Mouse (Mus musculus) embryonic facial prominence, embryonic 14.5 days (tissue): ENCODE measurements around the gene Gm21860. TPM values are rescaled to one million over a fixed set of nuclear protein-coding genes. Genes with fewer than 3 reads are reported as not detected.
A peak's percentile ranks its signal among the peaks of the same experiment; 100 is the strongest.
"Not testable (repeated sequence)": the region's sequence is repeated elsewhere in the genome, so short reads cannot be mapped to it uniquely, and the experiment has no call there.

Experiments used
- ATAC-seq: fragments of 200-750 bp; cut with Nextera tagmentation; 2 replicates; pipeline ENCODE4 v1.8.0; 2017; ENCODE audit warnings: low read depth, moderate number of reproducible peaks, moderate TSS enrichment
- DNase-seq: peaks from one replicate; pipeline ENCODE4 v3.0.0-alpha.2; 2015; ENCODE audit warnings: low spot score
- H3K27ac ChIP-seq: fragments of 300-500 bp; sonication (generic); replicated peaks from 2 replicates; pipeline ENCODE4 v1.5.1; 2014; ENCODE audit warnings: low read depth, mild to moderate bottlenecking, low read length, moderate library complexity
- H3K27me3 ChIP-seq: fragments of 300-500 bp; sonication (generic); replicated peaks from 2 replicates; pipeline ENCODE4 v1.6.1; 2014; ENCODE audit warnings: low read length; ENCODE audit not compliant: control insufficient read depth, insufficient read depth
- H3K36me3 ChIP-seq: fragments of 300-500 bp; sonication (generic); 2 replicates; pipeline ENCODE4 v1.6.1; 2014; ENCODE audit warnings: low read length, mixed read lengths; ENCODE audit not compliant: control insufficient read depth, insufficient read depth
- H3K4me1 ChIP-seq: fragments of 300-500 bp; sonication (generic); 2 replicates; pipeline ENCODE4 v1.6.1; 2014; ENCODE audit warnings: antibody characterized with exemption, low read length; ENCODE audit not compliant: control insufficient read depth, insufficient read depth
- H3K4me2 ChIP-seq: fragments of 300-500 bp; sonication (generic); 2 replicates; pipeline ENCODE4 v1.6.1; 2014; ENCODE audit warnings: low read depth, mild to moderate bottlenecking, low read length, moderate library complexity, mixed read lengths
- H3K4me3 ChIP-seq: fragments of 300-500 bp; sonication (generic); 2 replicates; pipeline ENCODE4 v1.5.1; 2014; ENCODE audit warnings: low read depth, mild to moderate bottlenecking, low read length
- H3K9ac ChIP-seq: fragments of 300-500 bp; sonication (generic); 2 replicates; pipeline ENCODE4 v1.6.1; 2014; ENCODE audit warnings: low read depth, mild to moderate bottlenecking, low read length, moderate library complexity, mixed read lengths
- H3K9me3 ChIP-seq: fragments of 300-500 bp; sonication (generic); 2 replicates; pipeline ENCODE4 v1.6.1; 2016; ENCODE audit warnings: low read length; ENCODE audit not compliant: control insufficient read depth
- WGBS: fragments of 180-500 bp; shearing (Covaris S2); extraction: QIAGEN DNeasy Blood & Tissue Kit; methylation state at CpG from one replicate; pipeline ENCODE4 v1.1.7; 2014; 5-methylcytosine and 5-hydroxymethylcytosine counted together
- polyA plus RNA-seq: library from polyadenylated mRNA; unstranded; fragments of >200 nt; fragmentation: Nextera tagmentation; extraction: Ambion mirVana; gene quantifications from 2 replicates; pipeline ENCODE4 v1.2.1, GENCODE M21; 2014

The Gm21860 gene
- polyA plus RNA-seq, 1 experiment from 2014 or later, result not detected

DNA sequence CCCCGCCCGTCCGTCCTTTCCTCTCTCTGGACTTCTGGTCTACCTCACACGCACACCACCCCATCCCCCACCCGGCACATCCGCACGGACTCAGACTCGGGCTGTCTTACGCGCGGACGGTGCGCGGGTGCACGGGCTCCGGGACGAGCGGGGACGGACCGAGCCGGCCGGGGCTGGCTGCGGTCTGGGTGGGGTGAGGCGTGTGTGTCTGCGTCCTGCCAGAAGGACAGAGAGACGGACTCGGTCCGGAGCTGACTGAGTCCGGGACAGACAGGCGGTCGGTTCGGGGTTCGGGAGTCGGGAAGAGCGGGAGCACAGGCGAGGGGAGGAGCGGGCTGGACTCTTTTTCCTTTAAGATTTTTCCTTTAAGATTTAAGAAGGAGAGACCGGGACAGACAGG lies 13.6 kb downstream of the Gm21860 start:
- peak; percentile 26 for ATAC-seq
- H3K9ac ChIP-seq, H3K4me1 ChIP-seq, H3K4me3 ChIP-seq, H3K4me2 ChIP-seq, H3K27ac ChIP-seq, H3K27me3 ChIP-seq: not testable (repeated sequence)
- Histone ChIP-seq H3K9me3 (peaks cover 68% of the 10 kb centered on the region), H3K36me3 (peaks cover 65% of the 10 kb centered on the region)
- 83% methylated on average over 38 of the region's 38 CpGs for WGBS
- peak; percentile 51 for DNase-seq

- ATAC-seq (no peak), DNase-seq (peak; percentile 83)
- no peak overlapping the region for H3K4me2 ChIP-seq
- no peaks in the 10 kb centered on the region for H3K4me1 ChIP-seq
- H3K27ac ChIP-seq, result no peak overlapping the region
- H3K27me3 ChIP-seq, result no peaks in the 10 kb centered on the region
- 60% methylated on average over 14 of the region's 14 CpGs for WGBS
- peaks cover 62% of the 10 kb centered on the region for H3K9me3 ChIP-seq
- peaks cover 63% of the 10 kb centered on the region for H3K36me3 ChIP-seq
- H3K4me3 ChIP-seq, result no peak overlapping the region
- H3K9ac ChIP-seq, result no peak overlapping the region
These were observed 14.5 kb downstream of the Gm21860 start for GRCm38 (mm10) chrY:90740013-90740561.

GRCm38 (mm10) chrY:90739531-90740012 lies 15.0 kb downstream of the Gm21860 start:
- DNase-seq, result peak; percentile 63
- not testable (repeated sequence) for H3K4me2 ChIP-seq, H3K27ac ChIP-seq, ATAC-seq, H3K4me1 ChIP-seq, H3K4me3 ChIP-seq, H3K27me3 ChIP-seq, H3K9ac ChIP-seq
- WGBS, result 64% methylated on average over 11 of the region's 11 CpGs
- Histone ChIP-seq H3K9me3 (peaks cover 57% of the 10 kb centered on the region), H3K36me3 (peaks cover 61% of the 10 kb centered on the region)

GRCm38 (mm10) chrY:90738841-90739530 lies 15.6 kb downstream of the Gm21860 start:
- H3K9me3 ChIP-seq, result peaks cover 52% of the 10 kb centered on the region
- peak; percentile 17 for ATAC-seq
- H3K4me1 ChIP-seq, H3K4me2 ChIP-seq, H3K27ac ChIP-seq, H3K4me3 ChIP-seq, H3K9ac ChIP-seq, H3K27me3 ChIP-seq: not testable (repeated sequence)
- WGBS, result 82% methylated on average over 28 of the region's 28 CpGs
- peaks cover 62% of the 10 kb centered on the region for H3K36me3 ChIP-seq
- DNase-seq, result peak; percentile 56

DNA sequence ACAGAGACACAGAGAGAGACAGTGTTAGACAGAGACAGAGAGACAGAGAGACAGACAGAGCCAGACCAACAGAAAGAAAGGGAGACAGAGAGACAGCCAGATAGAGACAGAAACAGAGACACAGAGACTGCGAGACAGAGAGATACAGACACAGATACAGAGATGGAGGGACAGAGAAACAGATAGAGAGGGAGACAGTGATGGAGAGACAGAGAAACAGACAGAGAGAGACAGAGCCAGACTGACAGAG lies 16.3 kb downstream of the Gm21860 start:
- WGBS, result 88% methylated on average over 1 of the region's 1 CpGs
- H3K27me3 ChIP-seq, result no peaks in the 10 kb centered on the region
- H3K4me3 ChIP-seq, result no peak overlapping the region
- peaks cover 64% of the 10 kb centered on the region for H3K36me3 ChIP-seq
- H3K4me1 ChIP-seq, result no peaks in the 10 kb centered on the region
- no peak overlapping the region for H3K27ac ChIP-seq
- DNase-seq (no peak), ATAC-seq (no peak)
- H3K9me3 ChIP-seq, result peaks cover 48% of the 10 kb centered on the region
- no peak overlapping the region for H3K4me2 ChIP-seq
- H3K9ac ChIP-seq, result no peak overlapping the region

- H3K4me2 ChIP-seq, result no peak overlapping the region
- H3K36me3 ChIP-seq, result peaks cover 64% of the 10 kb centered on the region
- DNase-seq (no peak), ATAC-seq (no peak)
- H3K9me3 ChIP-seq, result peaks cover 48% of the 10 kb centered on the region
- no peaks in the 10 kb centered on the region for H3K27me3 ChIP-seq
- no peaks in the 10 kb centered on the region for H3K4me1 ChIP-seq
- 87% methylated on average over 7 of the region's 7 CpGs for WGBS
- no peak overlapping the region for H3K9ac ChIP-seq
- H3K4me3 ChIP-seq, result no peak overlapping the region
- H3K27ac ChIP-seq, result no peak overlapping the region
These were observed 16.8 kb downstream of the Gm21860 start for GRCm38 (mm10) chrY:90737606-90738430.

GRCm38 (mm10) chrY:90736217-90737000 lies 18.2 kb downstream of the Gm21860 start:
- not testable (repeated sequence) for DNase-seq, H3K4me3 ChIP-seq, ATAC-seq, H3K27ac ChIP-seq, H3K4me1 ChIP-seq, H3K27me3 ChIP-seq, H3K4me2 ChIP-seq, H3K9ac ChIP-seq
- peaks cover 43% of the 10 kb centered on the region for H3K9me3 ChIP-seq
- 91% methylated on average over 4 of the region's 9 CpGs for WGBS
- peaks cover 52% of the 10 kb centered on the region for H3K36me3 ChIP-seq

GRCm38 (mm10) chrY:90735181-90735895 lies 19.3 kb downstream of the Gm21860 start:
- H3K27me3 ChIP-seq, H3K4me3 ChIP-seq, H3K4me1 ChIP-seq, DNase-seq, H3K27ac ChIP-seq, H3K9ac ChIP-seq, H3K4me2 ChIP-seq, ATAC-seq: not testable (repeated sequence)
- H3K36me3 ChIP-seq, result peaks cover 45% of the 10 kb centered on the region
- peaks cover 35% of the 10 kb centered on the region for H3K9me3 ChIP-seq
- WGBS, result 97% methylated on average over 2 of the region's 5 CpGs
